Mouse (Mus musculus): ENCODE data around the gene Lrrfip2. TPM values are rescaled to one million over a fixed set of nuclear protein-coding genes. Genes with fewer than 3 reads are reported as not detected.

Lrrfip2 gene
- polyA plus RNA-seq, 1 experiment: 14.3 TPM

- no peak for TF ChIP-seq GATA1 (IDR thresholded peaks at IDR 0.05; ENCODE audit: low read length)
Measured at GRCm38 (mm10) chr9:111174071-111174470, 56.7 kb downstream of the Lrrfip2 start.

- no peak for TF ChIP-seq GATA1 (IDR thresholded peaks at IDR 0.05; ENCODE audit: low read length)
Measured at GRCm38 (mm10) chr9:111178971-111179370, 61.6 kb downstream of the Lrrfip2 start.

GRCm38 (mm10) chr9:111182176-111182575 is 64.8 kb downstream of the Lrrfip2 start:
- TF ChIP-seq GATA1 (IDR thresholded peaks at IDR 0.05; ENCODE audit: low read length): no peak

- no peak for TF ChIP-seq GATA1 (IDR thresholded peaks at IDR 0.05; ENCODE audit: low read length)
Measured at GRCm38 (mm10) chr9:111184929-111185328, 67.5 kb downstream of the Lrrfip2 start.

- no peak for TF ChIP-seq GATA1 (IDR thresholded peaks at IDR 0.05; ENCODE audit: low read length)
Measured at GRCm38 (mm10) chr9:111186861-111187260, 69.5 kb downstream of the Lrrfip2 start.

GRCm38 (mm10) chr9:111188731-111189130 is 71.3 kb downstream of the Lrrfip2 start:
- TF ChIP-seq GATA1 (IDR thresholded peaks at IDR 0.05; ENCODE audit: low read length): no peak

- TF ChIP-seq GATA1 (IDR thresholded peaks at IDR 0.05; ENCODE audit: low read length): no peak
Measured at GRCm38 (mm10) chr9:111193211-111193610, 75.8 kb downstream of the Lrrfip2 start.

GRCm38 (mm10) chr9:111197116-111197515 is 79.7 kb downstream of the Lrrfip2 start:
- no peak for TF ChIP-seq GATA1 (IDR thresholded peaks at IDR 0.05; ENCODE audit: low read length)

- TF ChIP-seq GATA1 (IDR thresholded peaks at IDR 0.05; ENCODE audit: low read length): no peak
Measured at GRCm38 (mm10) chr9:111197712-111198111, 80.3 kb downstream of the Lrrfip2 start.

- no peak for TF ChIP-seq GATA1 (IDR thresholded peaks at IDR 0.05; ENCODE audit: low read length)
Measured at GRCm38 (mm10) chr9:111198332-111198731, 80.9 kb downstream of the Lrrfip2 start.

GRCm38 (mm10) chr9:111200208-111200607 is 82.8 kb downstream of the Lrrfip2 start:
- TF ChIP-seq GATA1 (IDR thresholded peaks at IDR 0.05; ENCODE audit: low read length): no peak

GRCm38 (mm10) chr9:111204601-111205375 is 87.4 kb downstream of the Lrrfip2 start:
- no peak for TF ChIP-seq GATA1 (IDR thresholded peaks at IDR 0.05; ENCODE audit: low read length)

GRCm38 (mm10) chr9:111207683-111208082 is 90.3 kb downstream of the Lrrfip2 start:
- no peak for TF ChIP-seq GATA1 (IDR thresholded peaks at IDR 0.05; ENCODE audit: low read length)

- TF ChIP-seq GATA1 (IDR thresholded peaks at IDR 0.05; ENCODE audit: low read length): no peak
Measured at GRCm38 (mm10) chr9:111208185-111208584, 90.8 kb downstream of the Lrrfip2 start.

GRCm38 (mm10) chr9:111209158-111209699 is 91.8 kb downstream of the Lrrfip2 start:
- TF ChIP-seq GATA1 (IDR thresholded peaks at IDR 0.05; ENCODE audit: low read length): no peak

- no peak for TF ChIP-seq GATA1 (IDR thresholded peaks at IDR 0.05; ENCODE audit: low read length)
Measured at GRCm38 (mm10) chr9:111210412-111210811, 93.0 kb downstream of the Lrrfip2 start.
